Mouse (Mus musculus) left cerebral cortex, adult 2 months (tissue): ENCODE results near the gene Clptm1. TPM values are rescaled to one million over a fixed set of nuclear protein-coding genes. Genes with fewer than 3 reads are reported as not detected.
"Not testable (repeated sequence)": the region's sequence is repeated elsewhere in the genome, so short reads cannot be mapped to it uniquely, and the experiment has no call there.

Experiments used
- DNase-seq, 2 experiments: peaks; one replicate each; pipeline ENCODE4 v3.0.0; 2021 to 2022; ENCODE audit warnings: low spot score in 2 of 2, mixed read lengths in 1 of 2; ENCODE audit errors: extremely low spot score in 1 of 2
- H3K27ac ChIP-seq: fragments of 200-600 bp; 2 replicates; pipeline ENCODE4 v1.8.1; 2022
- H3K4me3 ChIP-seq: fragments of 200-600 bp; 2 replicates; pipeline ENCODE4 v1.8.1; 2022
- CTCF ChIP-seq: fragments of 200-600 bp; IDR thresholded peaks from 2 replicates; pipeline ENCODE4 v1.8.1; 2022; ENCODE audit warnings: antibody characterized with exemption, mild to moderate bottlenecking, moderate library complexity
- intact Hi-C: fragments of 180-260 bp; cut with DNase I; formaldehyde crosslinking; loops from one replicate; pipeline ENCODE4 v1.15.1; 2025
- total RNA-seq, 2 experiments: library from RNA; stranded (reverse); gene quantifications; 2 replicates each; pipeline ENCODE4 v1.2.3; 2021

Clptm1 gene
- total RNA-seq, 2 experiments from 2014 or later, result 137 to 139 TPM

DNA sequence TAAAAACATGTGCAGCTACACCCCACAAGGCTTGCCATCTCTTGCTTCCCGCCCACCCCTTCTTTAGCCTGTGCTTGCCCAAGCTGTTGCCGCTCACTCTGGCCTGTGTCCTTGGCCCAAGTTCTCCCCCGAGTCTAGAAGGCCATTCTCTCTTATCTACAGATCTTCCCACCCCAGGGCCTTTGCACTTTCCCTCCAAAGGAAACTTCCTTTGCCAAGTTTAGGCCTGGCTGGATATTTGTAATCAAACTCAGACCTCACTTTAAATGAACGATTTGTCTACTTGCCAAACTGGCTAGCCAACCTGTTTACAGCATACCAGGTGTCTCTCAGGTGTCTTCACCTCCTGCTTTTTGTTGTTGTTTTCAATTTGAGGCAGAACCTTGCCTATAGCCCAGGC is 26.0 kb upstream of the Clptm1 start:
- H3K4me3 ChIP-seq, result no peak overlapping the region
- no peak for DNase-seq
- intact Hi-C loops, result no loop called here
- TF ChIP-seq CTCF, result no peak
- no peak overlapping the region for H3K27ac ChIP-seq

- DNase-seq, result no peak
- no peak for TF ChIP-seq CTCF
- H3K27ac ChIP-seq, result no peak overlapping the region
- no peak overlapping the region for H3K4me3 ChIP-seq
- intact Hi-C loops, result no loop called here
Observed at GRCm38 (mm10) chr7:19688611-19689010, 23.8 kb upstream of the Clptm1 start.

DNA sequence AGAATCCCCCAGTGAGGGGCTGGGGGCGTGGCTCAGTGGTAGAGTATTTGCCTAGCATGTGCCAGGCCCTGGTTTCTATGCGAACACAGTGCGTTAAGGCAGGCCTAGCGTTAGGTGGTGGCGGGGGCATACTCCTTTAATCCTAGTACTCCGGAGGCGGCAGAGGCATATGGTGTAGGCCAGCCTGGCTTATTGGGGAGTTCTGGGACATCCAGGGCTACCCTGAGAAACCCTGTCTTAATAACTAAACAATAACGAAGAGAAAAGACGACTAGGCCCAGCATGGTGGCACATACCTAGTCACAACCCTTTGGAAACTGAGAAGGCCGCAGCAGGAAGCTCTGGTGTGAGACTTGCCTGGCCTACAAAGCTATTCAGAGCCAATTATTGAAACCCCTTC is 23.3 kb upstream of the Clptm1 start:
- DNase-seq, result no peak
- intact Hi-C loops, result no loop called here
- TF ChIP-seq CTCF, result no peak
- Histone ChIP-seq H3K27ac (no peak overlapping the region), H3K4me3 (no peak overlapping the region)

- intact Hi-C loops, H3K4me3 ChIP-seq, H3K27ac ChIP-seq, DNase-seq: not testable (repeated sequence)
Observed at GRCm38 (mm10) chr7:19686927-19687583, 22.2 kb upstream of the Clptm1 start.

- no peak overlapping the region for H3K4me3 ChIP-seq
- TF ChIP-seq CTCF, result no peak
- DNase-seq, result no peak
- intact Hi-C loops, result no loop called here
- no peak overlapping the region for H3K27ac ChIP-seq
Observed at GRCm38 (mm10) chr7:19686521-19686920, 21.7 kb upstream of the Clptm1 start.

- H3K27ac ChIP-seq, result no peak overlapping the region
- DNase-seq, result no peak
- TF ChIP-seq CTCF, result no peak
- intact Hi-C loops, result no loop called here
- H3K4me3 ChIP-seq, result no peak overlapping the region
Observed at GRCm38 (mm10) chr7:19685374-19685773, 20.5 kb upstream of the Clptm1 start.

- TF ChIP-seq CTCF, result no peak
- intact Hi-C loops, result no loop called here
- no peak for DNase-seq
- Histone ChIP-seq H3K4me3 (no peak overlapping the region), H3K27ac (no peak overlapping the region)
Observed at GRCm38 (mm10) chr7:19683771-19684201, 19.0 kb upstream of the Clptm1 start.

DNA sequence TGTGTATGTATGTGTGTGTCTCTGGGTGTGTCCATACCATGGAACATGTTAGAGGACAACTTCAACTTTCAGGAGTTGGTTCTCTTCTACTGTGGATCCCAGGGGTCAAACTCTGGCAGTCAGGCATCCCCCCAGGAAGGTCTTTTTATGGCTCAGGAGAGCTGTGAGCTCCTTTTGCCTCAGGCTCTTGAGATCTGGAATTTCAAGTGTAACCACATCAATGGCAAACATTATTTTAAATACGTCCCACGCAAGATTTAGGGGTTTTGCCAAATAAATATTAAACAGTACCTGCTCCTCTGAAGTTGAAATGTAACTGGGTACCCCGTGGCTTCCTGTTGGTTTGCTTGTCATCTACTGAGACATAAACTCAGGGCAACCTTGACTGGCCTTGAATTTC is 18.1 kb upstream of the Clptm1 start:
- no peak overlapping the region for H3K27ac ChIP-seq
- H3K4me3 ChIP-seq, result no peak overlapping the region
- TF ChIP-seq CTCF, result no peak
- intact Hi-C loops, result no loop called here
- DNase-seq, result no peak

DNA sequence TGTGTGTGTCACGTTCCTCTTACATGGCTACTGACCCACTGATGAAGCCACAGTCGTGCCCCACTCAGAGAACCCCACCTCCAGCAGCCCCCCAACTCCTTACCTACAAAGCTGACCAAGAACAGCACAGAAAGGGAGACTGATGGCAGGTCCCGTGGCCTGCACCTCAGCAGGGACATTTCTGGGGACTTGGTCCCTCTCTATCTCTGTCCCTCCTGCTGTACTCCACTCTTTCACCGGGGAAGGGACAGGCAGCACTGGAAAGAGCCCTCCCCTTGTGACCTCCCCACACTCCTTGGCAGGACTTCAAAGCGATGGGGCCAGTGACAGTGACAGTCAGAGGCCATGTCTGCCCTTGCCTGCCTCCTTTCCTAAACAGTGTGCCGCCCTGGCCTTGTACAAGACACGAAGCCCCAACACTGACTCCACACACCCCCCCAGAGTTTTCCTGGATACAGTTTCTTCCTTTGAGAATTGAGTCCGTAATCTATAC is 16.4 kb upstream of the Clptm1 start, which contains the start of the genes Gm44805 and Apoc4:
Gene Gm44805 (minus strand): TSS at position 222 of the 493 bp plus-strand sequence.
Gene Apoc4 (minus strand): TSS at position 278 of the 493 bp plus-strand sequence.
- no peak for DNase-seq
- Histone ChIP-seq H3K27ac (no peak within 1 kb of the TSS), H3K4me3 (no peak within 1 kb of the TSS)
- intact Hi-C loops, result no loop called here
- TF ChIP-seq CTCF, result no peak

DNA sequence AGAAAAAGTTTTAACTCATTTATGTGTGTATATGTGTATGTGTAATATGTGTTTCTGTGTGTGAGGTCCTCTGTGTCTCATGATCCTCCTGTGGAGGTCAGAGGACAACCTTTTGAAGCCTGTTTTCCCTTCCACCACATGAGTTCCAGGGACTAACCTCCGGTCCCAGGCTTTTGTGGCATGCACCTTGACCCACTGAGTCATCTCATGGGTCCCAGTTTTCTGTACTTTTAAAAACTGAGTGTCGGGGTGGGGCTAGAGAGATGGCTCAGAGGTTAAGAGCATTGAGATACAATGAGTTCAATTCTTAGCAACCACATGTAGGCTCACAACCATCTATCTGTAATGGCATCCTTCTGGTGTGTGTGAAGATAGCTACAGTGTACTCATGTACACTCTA is 15.9 kb upstream of the Clptm1 start:
- no peak for TF ChIP-seq CTCF
- intact Hi-C loops, result no loop called here
- DNase-seq, result no peak

GRCm38 (mm10) chr7:19678901-19679300 is 14.1 kb upstream of the Clptm1 start:
- no peak for DNase-seq
- no peak for TF ChIP-seq CTCF
- Histone ChIP-seq H3K4me3 (no peak overlapping the region), H3K27ac (no peak overlapping the region)
- intact Hi-C loops, result no loop called here

More for the DNA sequence above, 15.9 kb upstream of the Clptm1 start:
- Histone ChIP-seq H3K4me3 (no peak overlapping the region), H3K27ac (no peak overlapping the region)

DNA sequence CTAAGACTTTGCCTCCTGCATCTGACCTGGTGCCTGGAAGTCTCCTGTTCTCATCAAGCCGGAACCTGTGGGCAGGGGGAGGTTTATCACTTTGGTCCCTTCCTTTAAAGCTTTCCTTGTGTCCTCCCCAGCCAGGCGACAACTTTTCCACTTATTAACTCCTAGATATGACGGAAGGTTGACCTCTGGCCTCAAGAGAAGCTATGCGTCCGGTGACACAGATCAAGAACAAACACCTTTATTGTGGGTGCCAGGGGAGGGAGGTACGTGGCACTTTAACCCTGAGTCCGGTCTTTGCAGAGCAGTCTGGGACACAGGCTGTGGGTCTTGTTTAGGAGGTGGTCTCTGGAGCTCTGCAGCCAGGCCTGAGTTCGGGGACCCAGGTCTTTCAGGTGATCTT is 13.0 kb upstream of the Clptm1 start, which contains the start of gene Apoc2:
Gene Apoc2 (minus strand): TSS at position 70 of the 400 bp plus-strand sequence.
- no peak for TF ChIP-seq CTCF
- Histone ChIP-seq H3K27ac (no peak within 1 kb of the TSS), H3K4me3 (no peak within 1 kb of the TSS)
- no peak for DNase-seq
- intact Hi-C loops, result no loop called here

DNA sequence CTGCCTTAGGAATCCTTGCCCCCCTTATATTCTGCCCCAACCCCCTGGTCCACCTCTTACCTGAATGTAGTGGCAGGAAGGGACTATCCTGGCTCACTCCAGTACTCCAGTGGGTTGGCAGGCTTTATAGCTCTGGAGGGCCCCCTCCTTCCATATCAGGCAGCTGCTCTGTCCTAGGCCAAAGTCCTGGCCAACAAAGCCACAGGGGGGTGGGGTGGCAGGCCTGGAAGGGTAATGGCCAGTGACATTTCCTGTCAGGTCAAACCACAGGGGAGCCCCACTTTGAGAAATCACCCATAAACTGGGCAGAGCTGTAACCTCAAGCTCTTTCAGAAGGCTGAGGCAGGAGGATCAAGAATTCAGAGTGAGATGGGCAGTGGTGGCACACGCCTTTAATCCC is 11.8 kb upstream of the Clptm1 start:
- intact Hi-C loops, result no loop called here
- H3K4me3 ChIP-seq, result no peak overlapping the region
- H3K27ac ChIP-seq, result no peak overlapping the region

More for the DNA sequence above, 11.8 kb upstream of the Clptm1 start:
- no peak for DNase-seq
- TF ChIP-seq CTCF, result no peak
